Mouse (Mus musculus): Measurements from ENCODE around the gene Dlec1. TPM values are rescaled to one million over a fixed set of nuclear protein-coding genes. Genes with fewer than 3 reads are reported as not detected.

Dlec1 gene
- polyA plus RNA-seq (2011; ENCODE audit: insufficient read depth, insufficient read length, low read depth, missing spikeins) = 2.4 and 2.5 TPM in 2 replicates

DNA sequence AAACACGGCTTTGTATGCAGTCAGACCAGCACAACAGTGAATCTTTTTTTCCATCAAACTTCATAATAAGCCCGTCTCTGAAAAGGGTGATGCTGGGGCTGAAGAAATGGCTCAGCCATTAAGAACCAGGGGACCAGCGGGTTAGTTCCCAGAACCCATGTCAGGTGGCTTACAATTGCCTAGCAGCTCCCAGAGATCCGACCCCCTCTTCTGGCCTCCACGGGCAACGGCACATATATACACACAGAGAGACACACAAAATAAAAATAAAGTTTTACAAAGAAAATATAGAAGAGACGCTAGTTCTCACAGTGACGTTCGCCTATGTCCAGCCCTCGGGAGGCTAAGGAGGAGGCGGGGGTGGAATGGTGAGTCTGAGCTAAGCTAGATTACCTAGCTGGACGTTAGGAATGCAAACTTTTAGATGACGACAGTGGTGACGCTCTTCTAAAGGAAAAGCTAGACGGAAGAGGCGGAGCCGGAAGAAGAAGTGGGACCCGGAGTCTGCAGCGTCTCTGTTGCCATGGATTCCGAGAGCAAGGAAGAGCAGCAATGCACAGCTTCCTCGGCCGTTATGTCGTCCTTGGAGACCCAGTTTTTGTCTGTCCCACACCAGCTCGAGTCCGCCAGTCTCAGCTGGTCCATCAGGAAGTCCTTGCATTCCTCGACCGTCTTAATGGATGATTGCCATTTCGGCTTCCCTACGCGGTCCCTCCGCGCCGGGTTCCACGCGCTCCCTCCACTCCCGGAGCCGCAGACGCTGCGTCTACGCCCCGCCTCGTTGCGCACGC is at the start of gene Dlec1:
Dlec1 (plus strand) TSS at position 487 of the 791 bp plus-strand sequence.
- Histone ChIP-seq H3K27ac (ENCODE audit: insufficient read depth, low read length) (no peak within 1 kb of the TSS), H3K4me3 (ENCODE audit: low read depth, low read length) (peak within 1 kb of the TSS; percentile 93), H3K9ac (ENCODE audit: low read depth, poor library complexity, severe bottlenecking) (peak within 1 kb of the TSS; percentile 12), H3K27me3 (ENCODE audit: control insufficient read depth, insufficient read depth, low read length, poor library complexity, severe bottlenecking) (no peaks in the 10 kb centered on the region), H3K9me3 (replicated peaks; ENCODE audit: control insufficient read depth, insufficient read depth, low read length, poor library complexity, severe bottlenecking) (no peaks in the 10 kb centered on the region), H3K4me1 (ENCODE audit: control insufficient read depth, insufficient read depth, low read length) (no peaks in the 10 kb centered on the region), H3K36me3 (ENCODE audit: control insufficient read depth, insufficient read depth, low read length, poor library complexity, severe bottlenecking) (no peaks in the 10 kb centered on the region)
- TF ChIP-seq POLR2A (IDR thresholded peaks at IDR 0.05; ENCODE audit: insufficient read depth, low read length) (no peak), CTCF (IDR thresholded peaks at IDR 0.05; ENCODE audit: low read depth, low read length) (peak; percentile 24), EP300 (IDR thresholded peaks at IDR 0.05; ENCODE audit: insufficient read depth, low read depth, low read length) (0 out of 2 replicates have a peak, but pooled peaks have one; percentile 22)

DNA sequence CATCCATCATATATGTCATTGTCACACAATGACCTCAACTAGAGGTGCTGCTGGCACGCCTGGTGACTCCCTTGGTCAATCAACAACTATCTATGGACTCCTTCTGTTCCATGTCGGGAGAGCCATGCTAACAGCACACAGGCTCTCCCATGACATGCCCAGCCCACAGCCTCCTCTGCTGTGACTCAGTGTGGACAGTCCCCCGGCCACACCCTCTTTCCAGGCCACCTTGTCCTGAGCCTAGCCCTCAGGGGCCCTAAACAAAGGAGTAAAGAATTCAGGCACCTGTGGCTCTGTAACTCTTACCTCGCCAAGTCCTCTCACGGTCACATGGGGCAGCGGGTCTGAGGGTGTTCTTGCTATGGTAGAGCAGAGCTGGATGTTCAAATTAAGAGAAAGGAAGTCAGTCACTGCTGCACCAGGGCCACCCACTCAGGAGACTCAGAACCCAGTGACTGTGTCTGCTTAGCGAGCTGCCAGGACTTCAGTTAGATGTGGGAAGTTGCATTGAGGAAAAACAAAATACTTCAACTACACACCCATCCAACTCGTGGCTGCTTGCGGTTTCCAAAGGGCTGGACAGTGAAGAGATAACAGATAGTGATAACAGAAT is 48.2 kb upstream of the Dlec1 start:
- Histone ChIP-seq H3K9ac (ENCODE audit: low read depth, poor library complexity, severe bottlenecking) (no peak overlapping the region), H3K9me3 (replicated peaks; ENCODE audit: control insufficient read depth, insufficient read depth, low read length, poor library complexity, severe bottlenecking) (no peaks in the 10 kb centered on the region), H3K4me3 (ENCODE audit: low read depth, low read length) (no peak overlapping the region), H3K27ac (ENCODE audit: insufficient read depth, low read length) (no peak overlapping the region), H3K27me3 (ENCODE audit: control insufficient read depth, insufficient read depth, low read length, poor library complexity, severe bottlenecking) (no peaks in the 10 kb centered on the region), H3K4me1 (ENCODE audit: control insufficient read depth, insufficient read depth, low read length) (peaks cover 4% of the 10 kb centered on the region), H3K36me3 (ENCODE audit: control insufficient read depth, insufficient read depth, low read length, poor library complexity, severe bottlenecking) (no peaks in the 10 kb centered on the region)
- TF ChIP-seq CTCF (IDR thresholded peaks at IDR 0.05; ENCODE audit: low read depth, low read length) (no peak), POLR2A (IDR thresholded peaks at IDR 0.05; ENCODE audit: insufficient read depth, low read length) (no peak), EP300 (IDR thresholded peaks at IDR 0.05; ENCODE audit: insufficient read depth, low read depth, low read length) (no peak)

DNA sequence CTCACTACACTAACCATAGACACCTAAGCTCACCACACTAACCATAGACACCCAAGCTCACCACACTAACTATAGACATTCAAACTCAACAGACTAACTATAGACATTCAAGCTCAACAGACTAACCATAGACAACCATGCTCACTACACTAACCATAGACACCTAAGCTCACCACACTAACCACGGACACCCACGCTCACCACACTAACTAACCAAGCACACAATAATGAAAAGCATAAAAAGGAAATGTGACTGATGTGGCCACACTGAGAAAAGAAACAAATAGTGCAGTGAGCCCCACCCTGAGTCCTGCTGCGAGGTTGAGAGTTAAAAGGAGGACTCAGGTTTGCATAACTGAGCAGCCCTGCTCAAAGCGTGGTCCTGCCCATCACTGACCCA is 46.9 kb upstream of the Dlec1 start:
- no peaks in the 10 kb centered on the region for H3K27me3 ChIP-seq (ENCODE audit: control insufficient read depth, insufficient read depth, low read length, poor library complexity, severe bottlenecking)

DNA sequence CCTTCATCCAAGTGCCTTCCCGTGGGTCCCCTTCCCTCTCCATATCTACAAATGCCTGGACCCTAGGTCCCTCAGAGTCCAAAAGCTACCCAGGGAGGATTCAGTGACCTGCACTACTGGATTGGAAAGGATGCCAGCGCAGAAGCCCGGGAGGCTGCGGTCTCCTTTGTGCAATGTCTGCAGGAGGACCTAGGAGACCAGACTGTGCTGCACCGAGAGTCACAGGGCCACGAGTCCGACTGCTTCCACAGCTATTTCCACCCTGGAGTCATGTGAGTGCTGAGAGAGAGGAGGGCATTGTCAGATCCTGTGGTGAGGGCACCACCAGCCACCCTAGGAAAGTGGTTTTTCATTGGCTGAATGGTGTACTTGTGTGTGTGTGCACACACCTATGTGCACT is 44.0 kb upstream of the Dlec1 start:
- Histone ChIP-seq H3K9me3 (replicated peaks; ENCODE audit: control insufficient read depth, insufficient read depth, low read length, poor library complexity, severe bottlenecking) (no peaks in the 10 kb centered on the region), H3K9ac (ENCODE audit: low read depth, poor library complexity, severe bottlenecking) (no peak overlapping the region), H3K4me3 (ENCODE audit: low read depth, low read length) (no peak overlapping the region), H3K4me1 (ENCODE audit: control insufficient read depth, insufficient read depth, low read length) (no peaks in the 10 kb centered on the region), H3K27ac (ENCODE audit: insufficient read depth, low read length) (no peak overlapping the region), H3K27me3 (ENCODE audit: control insufficient read depth, insufficient read depth, low read length, poor library complexity, severe bottlenecking) (no peaks in the 10 kb centered on the region), H3K36me3 (ENCODE audit: control insufficient read depth, insufficient read depth, low read length, poor library complexity, severe bottlenecking) (no peaks in the 10 kb centered on the region)
- no peak for TF ChIP-seq CTCF (IDR thresholded peaks at IDR 0.05; ENCODE audit: low read depth, low read length)
- TF ChIP-seq POLR2A (IDR thresholded peaks at IDR 0.05; ENCODE audit: insufficient read depth, low read length) = no peak
- no peak for TF ChIP-seq EP300 (IDR thresholded peaks at IDR 0.05; ENCODE audit: insufficient read depth, low read depth, low read length)

More for the DNA sequence above, 46.9 kb upstream of the Dlec1 start:
- Histone ChIP-seq H3K9me3 (replicated peaks; ENCODE audit: control insufficient read depth, insufficient read depth, low read length, poor library complexity, severe bottlenecking) (no peaks in the 10 kb centered on the region), H3K36me3 (ENCODE audit: control insufficient read depth, insufficient read depth, low read length, poor library complexity, severe bottlenecking) (no peaks in the 10 kb centered on the region), H3K27ac (ENCODE audit: insufficient read depth, low read length) (no peak overlapping the region), H3K4me3 (ENCODE audit: low read depth, low read length) (no peak overlapping the region), H3K9ac (ENCODE audit: low read depth, poor library complexity, severe bottlenecking) (no peak overlapping the region), H3K4me1 (ENCODE audit: control insufficient read depth, insufficient read depth, low read length) (peaks cover 4% of the 10 kb centered on the region)
- TF ChIP-seq POLR2A (IDR thresholded peaks at IDR 0.05; ENCODE audit: insufficient read depth, low read length) = no peak
- TF ChIP-seq EP300 (IDR thresholded peaks at IDR 0.05; ENCODE audit: insufficient read depth, low read depth, low read length) = no peak
- no peak for TF ChIP-seq CTCF (IDR thresholded peaks at IDR 0.05; ENCODE audit: low read depth, low read length)

DNA sequence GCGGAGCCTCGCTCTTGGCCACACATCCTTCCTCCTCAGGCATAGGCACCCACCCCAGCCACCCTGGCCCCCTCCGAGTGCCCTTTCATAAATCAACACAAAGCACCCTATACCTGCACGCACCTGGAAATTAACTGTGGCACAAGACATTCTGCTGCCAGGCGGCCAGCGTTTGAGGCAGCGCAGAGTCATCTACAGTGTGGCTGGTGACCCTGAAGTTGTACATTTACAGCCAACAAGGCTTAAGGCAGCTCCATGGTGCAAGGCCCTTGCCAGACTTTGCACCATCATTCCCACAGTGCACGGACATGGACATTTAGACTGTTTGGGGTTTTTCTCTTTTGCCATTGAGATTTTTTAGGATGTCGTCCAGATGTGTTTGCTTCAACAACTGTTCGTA is 41.6 kb upstream of the Dlec1 start:
- H3K4me1 ChIP-seq (ENCODE audit: control insufficient read depth, insufficient read depth, low read length) = no peaks in the 10 kb centered on the region
- no peak overlapping the region for H3K9ac ChIP-seq (ENCODE audit: low read depth, poor library complexity, severe bottlenecking)
- no peaks in the 10 kb centered on the region for H3K36me3 ChIP-seq (ENCODE audit: control insufficient read depth, insufficient read depth, low read length, poor library complexity, severe bottlenecking)
- H3K27ac ChIP-seq (ENCODE audit: insufficient read depth, low read length) = no peak overlapping the region
- H3K27me3 ChIP-seq (ENCODE audit: control insufficient read depth, insufficient read depth, low read length, poor library complexity, severe bottlenecking) = no peaks in the 10 kb centered on the region
- no peaks in the 10 kb centered on the region for H3K9me3 ChIP-seq (replicated peaks; ENCODE audit: control insufficient read depth, insufficient read depth, low read length, poor library complexity, severe bottlenecking)
- no peak overlapping the region for H3K4me3 ChIP-seq (ENCODE audit: low read depth, low read length)
- no peak for TF ChIP-seq CTCF (IDR thresholded peaks at IDR 0.05; ENCODE audit: low read depth, low read length)
- TF ChIP-seq POLR2A (IDR thresholded peaks at IDR 0.05; ENCODE audit: insufficient read depth, low read length) = no peak
- no peak for TF ChIP-seq EP300 (IDR thresholded peaks at IDR 0.05; ENCODE audit: insufficient read depth, low read depth, low read length)

Measured in ES-Bruce4 (cell line).